Mouse (Mus musculus) heart, embryonic 13.5 days (tissue): ENCODE measurements around the gene Cinp. TPM values are rescaled to one million over a fixed set of nuclear protein-coding genes. Genes with fewer than 3 reads are reported as not detected.

Experiments used
- ATAC-seq: fragments of 200-750 bp; cut with Nextera tagmentation; 2 replicates; pipeline ENCODE4 v1.8.0; 2017; ENCODE audit warnings: moderate TSS enrichment; ENCODE audit not compliant: insufficient number of reproducible peaks, low FRiP score, low TSS enrichment; ENCODE audit errors: extremely low read depth
- H3K27ac ChIP-seq: fragments of 300-500 bp; sonication (generic); replicated peaks from 2 replicates; pipeline ENCODE4 v1.5.1; 2015; ENCODE audit warnings: moderate library complexity, mild to moderate bottlenecking, inconsistent platforms
- H3K27me3 ChIP-seq: fragments of 300-500 bp; sonication (generic); replicated peaks from 2 replicates; pipeline ENCODE4 v1.6.1; 2015; ENCODE audit warnings: mild to moderate bottlenecking, inconsistent platforms
- H3K36me3 ChIP-seq: fragments of 300-500 bp; sonication (generic); 2 replicates; pipeline ENCODE4 v1.6.1; 2015; ENCODE audit warnings: mild to moderate bottlenecking, inconsistent platforms
- H3K4me1 ChIP-seq: fragments of 300-500 bp; sonication (generic); 2 replicates; pipeline ENCODE4 v1.6.1; 2015; ENCODE audit warnings: inconsistent platforms
- H3K4me2 ChIP-seq: fragments of 300-500 bp; sonication (generic); 2 replicates; pipeline ENCODE4 v1.6.1; 2015; ENCODE audit warnings: inconsistent platforms, mild to moderate bottlenecking, moderate library complexity
- H3K4me3 ChIP-seq: fragments of 300-500 bp; sonication (generic); 2 replicates; pipeline ENCODE4 v1.5.1; 2015; ENCODE audit warnings: moderate library complexity, mild to moderate bottlenecking, inconsistent platforms
- H3K9ac ChIP-seq: fragments of 300-500 bp; sonication (generic); 2 replicates; pipeline ENCODE4 v1.6.1; 2015; ENCODE audit warnings: inconsistent platforms, mild to moderate bottlenecking, moderate library complexity
- H3K9me3 ChIP-seq: fragments of 300-500 bp; sonication (generic); 2 replicates; pipeline ENCODE4 v1.6.1; 2016; ENCODE audit warnings: inconsistent platforms
- WGBS: fragments of 180-500 bp; shearing (Covaris S2); methylation state at CpG from one replicate; pipeline ENCODE4 v1.1.7; 2015; ENCODE audit warnings: mixed read lengths; 5-methylcytosine and 5-hydroxymethylcytosine counted together
- polyA plus RNA-seq: library from polyadenylated mRNA; unstranded; fragments of >200 nt; fragmentation: Nextera tagmentation; extraction: Ambion mirVana; gene quantifications from 2 replicates; pipeline ENCODE4 v1.2.1, GENCODE M21; 2015

Cinp gene
- 59.8 and 66.2 TPM in 2 replicates for polyA plus RNA-seq

DNA sequence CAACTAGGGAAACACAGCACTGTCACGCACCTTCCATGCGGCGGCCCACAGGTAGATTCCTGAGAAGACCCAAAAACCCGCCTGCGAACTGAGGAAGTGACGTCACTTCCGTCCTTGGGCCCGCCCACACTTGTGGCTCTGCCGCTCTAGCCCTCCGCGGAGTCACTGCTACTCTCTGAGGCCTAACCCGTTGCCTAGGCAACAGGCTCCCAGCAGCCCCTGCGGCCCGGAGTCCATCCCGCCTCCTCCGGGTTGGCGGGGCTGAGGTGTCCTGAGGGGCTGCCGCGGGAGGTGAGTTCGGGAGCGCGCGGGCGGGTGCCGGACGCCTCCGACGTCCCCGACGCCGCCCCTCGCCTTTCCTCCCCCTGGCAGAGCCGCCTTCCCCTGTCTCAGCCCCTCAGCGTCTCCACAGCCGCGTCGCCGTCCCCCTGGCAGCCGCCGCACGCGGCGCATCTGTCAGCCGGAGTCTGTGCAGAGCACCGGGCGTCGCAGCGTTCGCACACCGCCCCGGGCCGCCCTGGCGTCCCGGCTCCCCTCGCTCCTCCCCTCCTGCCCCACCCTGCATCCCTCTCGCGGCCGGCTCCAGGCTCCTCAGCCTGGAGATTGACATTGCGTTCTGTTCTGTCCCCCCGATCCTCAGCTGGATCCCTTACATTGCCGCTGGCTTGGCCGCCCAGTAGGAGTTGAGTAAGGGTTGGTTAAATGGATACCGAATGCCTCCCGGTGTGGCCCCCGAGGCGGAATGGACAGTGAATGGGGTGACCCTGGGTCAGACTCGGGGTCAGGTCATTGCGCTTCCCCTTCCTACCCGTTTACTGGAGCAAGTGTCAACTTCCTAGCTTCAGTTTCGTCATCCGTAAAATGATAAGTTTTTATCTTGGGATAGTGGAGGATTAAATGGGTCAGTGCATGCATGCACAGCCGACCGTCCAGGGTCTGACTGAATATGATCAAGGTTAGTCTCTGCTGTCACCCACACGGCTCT lies at the start of gene Cinp, which contains the start of gene Tecpr2:
Cinp (minus strand) TSS at position 110 of the 985 bp plus-strand sequence.
Tecpr2 (plus strand) TSS at position 229 of the 985 bp plus-strand sequence.
- H3K27me3 ChIP-seq = no peaks in the 10 kb centered on the region
- peak within 1 kb of the TSS; percentile 97 for H3K4me2 ChIP-seq
- H3K27ac ChIP-seq = peak within 1 kb of the TSS; percentile 88
- WGBS = under 1% methylated on average over 71 of the region's 74 CpGs
- peak; percentile 100 for ATAC-seq
- no peaks in the 10 kb centered on the region for H3K36me3 ChIP-seq
- H3K4me3 ChIP-seq = peak within 1 kb of the TSS; percentile 87
- peaks cover 19% of the 10 kb centered on the region for H3K4me1 ChIP-seq
- H3K9me3 ChIP-seq = no peaks in the 10 kb centered on the region
- H3K9ac ChIP-seq = peak within 1 kb of the TSS; percentile 93

GRCm38 (mm10) chr12:110937496-110937895 lies 48.6 kb upstream of the Cinp start:
- no peak overlapping the region for H3K27ac ChIP-seq
- WGBS = 85% methylated on average over 5 of the region's 5 CpGs
- no peak for ATAC-seq
- H3K4me1 ChIP-seq = 0 out of 2 replicates have a peak, but pooled peaks cover 3% of the 10 kb centered on the region
- no peaks in the 10 kb centered on the region for H3K9me3 ChIP-seq
- no peak overlapping the region for H3K4me2 ChIP-seq
- no peak overlapping the region for H3K4me3 ChIP-seq
- H3K9ac ChIP-seq = no peak overlapping the region
- no peaks in the 10 kb centered on the region for H3K27me3 ChIP-seq
- H3K36me3 ChIP-seq = peaks cover 45% of the 10 kb centered on the region

GRCm38 (mm10) chr12:110935983-110936620 lies 47.2 kb upstream of the Cinp start:
- Histone ChIP-seq H3K27me3 (no peaks in the 10 kb centered on the region), H3K4me2 (no peak overlapping the region), H3K36me3 (peaks cover 51% of the 10 kb centered on the region), H3K4me1 (0 out of 2 replicates have a peak, but pooled peaks cover 3% of the 10 kb centered on the region), H3K27ac (no peak overlapping the region), H3K9ac (no peak overlapping the region), H3K9me3 (no peaks in the 10 kb centered on the region), H3K4me3 (no peak overlapping the region)
- peak; percentile 65; the same call in 1 of the 2 replicates for ATAC-seq
- WGBS = 55% methylated on average over 9 of the region's 9 CpGs

DNA sequence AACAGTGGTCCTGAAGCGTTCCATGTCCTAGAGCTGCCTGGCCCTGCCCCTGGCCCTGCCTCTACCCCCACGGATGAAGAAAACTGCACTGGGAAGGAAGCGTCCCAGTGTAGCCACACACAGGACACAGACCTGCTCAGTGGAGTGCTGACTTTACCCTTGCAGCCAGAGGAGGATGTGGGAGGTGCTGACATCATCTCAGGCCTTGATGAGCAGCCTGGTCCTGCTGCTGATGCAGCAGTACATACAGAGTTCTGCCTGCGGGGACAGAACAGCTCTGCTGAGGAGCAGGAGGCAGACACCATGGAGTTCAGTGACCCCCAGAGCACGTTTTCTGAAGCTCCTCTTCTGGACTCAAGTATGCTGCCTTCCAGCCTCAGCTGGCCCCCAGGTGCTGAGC lies 43.9 kb upstream of the Cinp start:
- WGBS = 59% methylated on average over 5 of the region's 5 CpGs
- Histone ChIP-seq H3K27ac (no peak overlapping the region), H3K9ac (no peak overlapping the region), H3K4me3 (no peak overlapping the region), H3K4me2 (no peak overlapping the region), H3K4me1 (0 out of 2 replicates have a peak, but pooled peaks cover 5% of the 10 kb centered on the region), H3K27me3 (no peaks in the 10 kb centered on the region), H3K36me3 (peaks cover 46% of the 10 kb centered on the region), H3K9me3 (no peaks in the 10 kb centered on the region)
- no peak for ATAC-seq

DNA sequence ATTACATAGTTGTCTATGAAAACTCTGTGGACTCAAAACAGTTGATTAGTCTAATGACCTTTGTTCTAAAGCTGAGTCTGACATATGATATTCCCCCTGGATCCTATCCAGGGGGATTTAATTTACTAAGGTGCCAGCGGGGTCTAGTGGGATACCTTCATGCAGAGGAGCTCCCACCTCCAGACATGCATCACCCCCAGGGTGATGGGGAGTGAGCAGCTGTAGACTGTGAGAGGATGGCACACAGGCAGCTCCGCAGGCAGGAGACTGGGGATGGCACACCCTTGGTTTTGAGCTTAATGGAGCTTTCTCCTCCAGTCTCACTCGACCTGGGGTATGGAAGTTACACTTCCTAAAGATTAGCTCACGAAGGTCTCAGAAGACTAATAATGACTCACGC lies 32.6 kb upstream of the Cinp start:
- H3K27me3 ChIP-seq = no peaks in the 10 kb centered on the region
- no peaks in the 10 kb centered on the region for H3K4me1 ChIP-seq
- H3K9ac ChIP-seq = no peak overlapping the region
- WGBS = 77% methylated on average over 5 of the region's 5 CpGs
- peaks cover 39% of the 10 kb centered on the region for H3K36me3 ChIP-seq
- no peak for ATAC-seq
- H3K27ac ChIP-seq = no peak overlapping the region
- no peak overlapping the region for H3K4me2 ChIP-seq
- no peaks in the 10 kb centered on the region for H3K9me3 ChIP-seq
- no peak overlapping the region for H3K4me3 ChIP-seq

GRCm38 (mm10) chr12:110920254-110920653 lies 31.3 kb upstream of the Cinp start:
- Histone ChIP-seq H3K36me3 (peaks cover 47% of the 10 kb centered on the region), H3K27ac (no peak overlapping the region), H3K9ac (no peak overlapping the region), H3K9me3 (no peaks in the 10 kb centered on the region), H3K27me3 (no peaks in the 10 kb centered on the region), H3K4me1 (no peaks in the 10 kb centered on the region), H3K4me3 (no peak overlapping the region), H3K4me2 (no peak overlapping the region)
- no peak for ATAC-seq
- 83% methylated on average over 4 of the region's 4 CpGs for WGBS

- Histone ChIP-seq H3K4me1 (no peaks in the 10 kb centered on the region), H3K36me3 (peaks cover 44% of the 10 kb centered on the region), H3K9me3 (no peaks in the 10 kb centered on the region), H3K9ac (no peak overlapping the region), H3K4me3 (no peak overlapping the region), H3K4me2 (no peak overlapping the region), H3K27ac (no peak overlapping the region), H3K27me3 (no peaks in the 10 kb centered on the region)
- ATAC-seq = no peak
- WGBS = 75% methylated on average over 9 of the region's 9 CpGs
Measured at GRCm38 (mm10) chr12:110915761-110916160, 26.8 kb upstream of the Cinp start.

- Histone ChIP-seq H3K36me3 (peaks cover 6% of the 10 kb centered on the region), H3K4me1 (no peaks in the 10 kb centered on the region), H3K27me3 (no peaks in the 10 kb centered on the region), H3K4me2 (no peak overlapping the region), H3K9me3 (no peaks in the 10 kb centered on the region), H3K27ac (no peak overlapping the region), H3K9ac (no peak overlapping the region), H3K4me3 (no peak overlapping the region)
- WGBS = 98% methylated on average over 2 of the region's 2 CpGs
- ATAC-seq = no peak
Measured at GRCm38 (mm10) chr12:110909962-110910361, 21.0 kb upstream of the Cinp start.

GRCm38 (mm10) chr12:110907845-110908244 lies 18.9 kb upstream of the Cinp start:
- no peaks in the 10 kb centered on the region for H3K36me3 ChIP-seq
- H3K4me3 ChIP-seq = no peak overlapping the region
- no peaks in the 10 kb centered on the region for H3K9me3 ChIP-seq
- no peaks in the 10 kb centered on the region for H3K4me1 ChIP-seq
- no peak overlapping the region for H3K9ac ChIP-seq
- no peak overlapping the region for H3K4me2 ChIP-seq
- H3K27me3 ChIP-seq = no peaks in the 10 kb centered on the region
- WGBS = 45% methylated on average over 3 of the region's 3 CpGs
- H3K27ac ChIP-seq = no peak overlapping the region
- ATAC-seq = no peak

DNA sequence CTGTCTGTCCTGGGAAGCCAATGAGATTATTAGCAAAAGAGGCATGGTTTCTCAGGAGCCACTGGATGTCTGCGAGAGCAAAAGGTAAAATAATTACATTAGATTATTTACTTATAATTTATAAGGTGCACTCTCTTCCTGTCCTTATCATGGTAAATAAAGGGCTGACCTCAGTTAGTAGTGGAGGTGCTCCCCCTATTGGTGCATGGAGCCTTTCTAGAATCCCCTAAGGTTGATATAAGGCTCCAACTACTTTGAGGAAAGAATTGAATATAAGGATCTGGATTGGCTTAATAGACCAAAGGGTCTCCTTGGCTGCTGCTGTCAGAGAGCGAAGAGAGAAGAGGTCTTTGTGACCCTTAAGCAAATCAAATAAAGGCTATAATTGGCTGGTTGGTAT lies 14.6 kb upstream of the Cinp start:
- Histone ChIP-seq H3K27me3 (no peaks in the 10 kb centered on the region), H3K4me2 (no peak overlapping the region), H3K9ac (no peak overlapping the region), H3K27ac (no peak overlapping the region), H3K36me3 (peaks cover 6% of the 10 kb centered on the region; the same call in 1 of the 2 replicates), H3K9me3 (no peaks in the 10 kb centered on the region), H3K4me1 (no peaks in the 10 kb centered on the region), H3K4me3 (no peak overlapping the region)
- WGBS = 88% methylated on average over 2 of the region's 2 CpGs
- no peak for ATAC-seq

GRCm38 (mm10) chr12:110902106-110902505 lies 13.2 kb upstream of the Cinp start:
- H3K27me3 ChIP-seq = no peaks in the 10 kb centered on the region
- no peak overlapping the region for H3K9ac ChIP-seq
- ATAC-seq = no peak
- peaks cover 11% of the 10 kb centered on the region for H3K36me3 ChIP-seq
- no peaks in the 10 kb centered on the region for H3K4me1 ChIP-seq
- H3K27ac ChIP-seq = no peak overlapping the region
- 77% methylated on average over 4 of the region's 4 CpGs for WGBS
- no peak overlapping the region for H3K4me3 ChIP-seq
- no peak overlapping the region for H3K4me2 ChIP-seq
- H3K9me3 ChIP-seq = no peaks in the 10 kb centered on the region
